In the genomic region with DNA sequence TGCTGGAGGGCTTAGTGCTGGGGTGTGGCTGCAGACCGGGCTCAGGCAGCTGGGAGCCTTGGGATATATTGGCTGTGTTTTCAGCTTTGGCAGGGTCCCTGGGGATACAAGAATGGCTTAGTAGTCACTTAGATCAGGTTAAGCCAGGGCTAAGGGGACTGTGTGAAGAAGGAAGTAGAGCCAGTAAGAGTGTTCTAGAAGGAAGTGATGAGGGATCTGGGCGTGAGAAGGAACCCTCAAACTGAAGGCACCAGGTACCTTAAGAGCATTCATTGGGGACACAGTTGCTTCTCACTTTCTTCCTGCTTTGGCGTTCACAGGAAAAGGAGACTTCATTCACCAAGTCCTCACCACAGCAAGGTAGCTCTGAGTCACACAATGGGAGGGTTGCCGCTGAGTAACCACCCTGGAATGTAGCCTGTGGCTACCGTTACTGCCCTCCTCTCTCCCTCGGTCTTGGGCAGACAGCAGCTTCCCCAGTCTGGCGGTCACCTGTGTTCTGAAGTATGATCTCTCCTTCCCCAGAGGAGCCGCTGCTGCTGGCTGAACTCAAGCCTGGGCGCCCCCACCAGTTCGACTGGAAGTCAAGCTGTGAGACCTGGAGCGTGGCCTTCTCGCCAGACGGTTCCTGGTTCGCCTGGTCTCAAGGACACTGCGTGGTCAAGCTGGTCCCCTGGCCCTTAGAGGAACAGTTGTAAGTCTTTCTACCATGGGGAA, we compare ENCODE assay signal across 8 mouse cellular contexts. TPM values are rescaled to one million over a fixed set of nuclear protein-coding genes. Genes with fewer than 3 reads are reported as not detected.
DNase-seq lines count a peak whose midpoint lies in the region; ATAC-seq and TF ChIP-seq lines count a peak whose summit lies in the region.

No protein-coding gene starts in this region.

- H3K4me2 ChIP-seq in hindbrain, postnatal 0 days (ENCODE audit: low read depth, low read length), result no peak overlapping the region
- H3K4me2 ChIP-seq in hindbrain, embryonic 11.5 days (replicated peaks; ENCODE audit: low read depth, low read length), result no peak overlapping the region
- no peak overlapping the region; the same call in 1 of the 2 replicates for H3K4me2 ChIP-seq in kidney, embryonic 16.5 days (replicated peaks; ENCODE audit: low read depth, low read length)
- H3K4me2 ChIP-seq in stomach, embryonic 15.5 days, result 0 out of 2 replicates have a peak overlapping the region, but pooled peaks have one; percentile 10
- no peak overlapping the region for H3K4me2 ChIP-seq in midbrain, embryonic 16.5 days (ENCODE audit: low read length)

- no peak overlapping the region for H3K4me3 ChIP-seq in hindbrain, postnatal 0 days (ENCODE audit: low read length)
- H3K4me3 ChIP-seq in hindbrain, embryonic 11.5 days (ENCODE audit: low read depth, low read length), result no peak overlapping the region
- no peak overlapping the region for H3K4me3 ChIP-seq in kidney, embryonic 16.5 days (ENCODE audit: low read length)
- no peak overlapping the region for H3K4me3 ChIP-seq in stomach, embryonic 15.5 days (replicated peaks)
- no peak overlapping the region for H3K4me3 ChIP-seq in midbrain, embryonic 16.5 days (ENCODE audit: low read depth, low read length)

- H3K9ac ChIP-seq in hindbrain, postnatal 0 days (replicated peaks; ENCODE audit: low read length), result no peak overlapping the region
- no peak overlapping the region for H3K9ac ChIP-seq in hindbrain, embryonic 11.5 days (ENCODE audit: low read depth, low read length)
- no peak overlapping the region for H3K9ac ChIP-seq in kidney, embryonic 16.5 days (replicated peaks; ENCODE audit: low read length)
- no peak overlapping the region for H3K9ac ChIP-seq in stomach, embryonic 15.5 days
- no peak overlapping the region for H3K9ac ChIP-seq in midbrain, embryonic 16.5 days (ENCODE audit: low read depth, low read length)

- peak overlapping the region; percentile 20; the same call in 1 of the 2 replicates for H3K27ac ChIP-seq in hindbrain, postnatal 0 days
- no peak overlapping the region for H3K27ac ChIP-seq in hindbrain, embryonic 11.5 days (ENCODE audit: low read depth, low read length)
- peak overlapping the region; percentile 56 for H3K27ac ChIP-seq in kidney, embryonic 16.5 days (ENCODE audit: low read length)
- peak overlapping the region; percentile 86 for H3K27ac ChIP-seq in stomach, embryonic 15.5 days
- no peak overlapping the region for H3K27ac ChIP-seq in midbrain, embryonic 16.5 days (ENCODE audit: low read length)

- H3K27me3 ChIP-seq in hindbrain, postnatal 0 days (ENCODE audit: insufficient read depth, low read length), result no peaks in the 10 kb centered on the region
- H3K27me3 ChIP-seq in hindbrain, embryonic 11.5 days (ENCODE audit: control insufficient read depth, insufficient read depth, low read length), result no peaks in the 10 kb centered on the region
- no peaks in the 10 kb centered on the region for H3K27me3 ChIP-seq in kidney, embryonic 16.5 days (ENCODE audit: insufficient read depth, low read length)
- no peaks in the 10 kb centered on the region for H3K27me3 ChIP-seq in stomach, embryonic 15.5 days (replicated peaks)
- no peaks in the 10 kb centered on the region for H3K27me3 ChIP-seq in midbrain, embryonic 16.5 days (ENCODE audit: control insufficient read depth, insufficient read depth, low read depth, low read length)

- 48% methylated on average over 15 of the region's 15 CpGs for WGBS in hindbrain, postnatal 0 days
- 54% methylated on average over 15 of the region's 15 CpGs for WGBS in hindbrain, embryonic 11.5 days
- WGBS in kidney, embryonic 16.5 days, result 48% methylated on average over 15 of the region's 15 CpGs
- WGBS in stomach, embryonic 15.5 days, result 52% methylated on average over 15 of the region's 15 CpGs
- WGBS in midbrain, embryonic 16.5 days, result 61% methylated on average over 15 of the region's 15 CpGs

- DNase-seq in hindbrain, postnatal 0 days (ENCODE audit: low spot score), result no peak
- DNase-seq in hindbrain, embryonic 11.5 days (ENCODE audit: low spot score), result no peak
- DNase-seq in layer of hippocampus, postnatal 14 days (ENCODE audit: low spot score in 2 of 2), result no peak

- no peak for TF ChIP-seq CTCF in hindbrain, postnatal 0 days (IDR thresholded peaks at IDR 0.05; ENCODE audit: low read depth)

- no peaks in the 10 kb centered on the region for H3K9me3 ChIP-seq in hindbrain, postnatal 0 days (ENCODE audit: low read length)
- H3K9me3 ChIP-seq in hindbrain, embryonic 11.5 days (ENCODE audit: control insufficient read depth, low read length), result no peaks in the 10 kb centered on the region
- no peaks in the 10 kb centered on the region for H3K9me3 ChIP-seq in kidney, embryonic 16.5 days (ENCODE audit: low read length)
- no peaks in the 10 kb centered on the region for H3K9me3 ChIP-seq in stomach, embryonic 15.5 days
- no peaks in the 10 kb centered on the region for H3K9me3 ChIP-seq in midbrain, embryonic 16.5 days (replicated peaks; ENCODE audit: control insufficient read depth, low read length, poor library complexity, severe bottlenecking)

- H3K4me1 ChIP-seq in hindbrain, postnatal 0 days (ENCODE audit: insufficient read depth, low read length), result peaks cover 16% of the 10 kb centered on the region; the same call in 1 of the 2 replicates
- no peaks in the 10 kb centered on the region; the same call in 1 of the 2 replicates for H3K4me1 ChIP-seq in hindbrain, embryonic 11.5 days (replicated peaks; ENCODE audit: control insufficient read depth, insufficient read depth, low read length)
- H3K4me1 ChIP-seq in kidney, embryonic 16.5 days (ENCODE audit: insufficient read depth, low read length), result peaks cover 58% of the 10 kb centered on the region
- peaks cover 36% of the 10 kb centered on the region for H3K4me1 ChIP-seq in stomach, embryonic 15.5 days
- peaks cover 29% of the 10 kb centered on the region for H3K4me1 ChIP-seq in midbrain, embryonic 16.5 days (ENCODE audit: control insufficient read depth, insufficient read depth, low read length)

- no peak for ATAC-seq in hindbrain, postnatal 0 days
- no peak for ATAC-seq in hindbrain, embryonic 11.5 days (ENCODE audit: low FRiP score)
- ATAC-seq in common myeloid progenitor, adult 5-6 weeks (replicated peaks; ENCODE audit: low read depth, poor library complexity, severe bottlenecking), result peak; percentile 34
- peak; percentile 31; the same call in 1 of the 2 replicates for ATAC-seq in kidney, embryonic 16.5 days (ENCODE audit: low FRiP score, low TSS enrichment)
- peak; percentile 47 for ATAC-seq in stomach, embryonic 15.5 days (ENCODE audit: insufficient read depth, low FRiP score, low read depth)
- ATAC-seq in midbrain, embryonic 16.5 days, result no peak
- no peak for ATAC-seq in erythroblast, adult 5-6 weeks (replicated peaks; ENCODE audit: low FRiP score, poor library complexity, severe bottlenecking)

- peaks cover 18% of the 10 kb centered on the region for H3K36me3 ChIP-seq in hindbrain, postnatal 0 days (ENCODE audit: insufficient read depth, low read length)
- H3K36me3 ChIP-seq in hindbrain, embryonic 11.5 days (ENCODE audit: control insufficient read depth, insufficient read depth, low read length), result no peaks in the 10 kb centered on the region
- H3K36me3 ChIP-seq in kidney, embryonic 16.5 days (ENCODE audit: insufficient read depth, low read length), result peaks cover 15% of the 10 kb centered on the region
- peaks cover 14% of the 10 kb centered on the region; the same call in 1 of the 2 replicates for H3K36me3 ChIP-seq in stomach, embryonic 15.5 days
- peaks cover 13% of the 10 kb centered on the region; the same call in 1 of the 2 replicates for H3K36me3 ChIP-seq in midbrain, embryonic 16.5 days (ENCODE audit: control insufficient read depth, insufficient read depth, low read length)

RNA-seq across cellular contexts. Expression of a gene that starts 6.1 kb away (rescaled TPM):
- 412 and 421 TPM in 2 replicates for total RNA-seq in hindbrain, postnatal 0 days (2014; rRNA removed)
- 296 and 321 TPM in 2 replicates for polyA plus RNA-seq in hindbrain, postnatal 0 days (2015; fragmentation: Nextera tagmentation; extraction: Ambion mirVana)
- polyA plus RNA-seq in hindbrain, embryonic 11.5 days (2014; fragmentation: Nextera tagmentation; extraction: Ambion mirVana), result 88.9 and 98.0 TPM in 2 replicates
- 19.4 and 26.6 TPM in 2 replicates for total RNA-seq in common myeloid progenitor, adult 5-6 weeks (2017)
- 45.7 and 69.7 TPM in 2 replicates for polyA plus RNA-seq in kidney, embryonic 16.5 days (2015; fragmentation: Nextera tagmentation; extraction: Ambion mirVana)
- polyA plus RNA-seq in stomach, embryonic 15.5 days (2015; fragmentation: Nextera tagmentation; extraction: Ambion mirVana), result 73.9 and 78.0 TPM in 2 replicates
- total RNA-seq in layer of hippocampus, postnatal 14 days (2021), result 100 to 1,000 TPM; 376 to 378 TPM
- polyA plus RNA-seq in midbrain, embryonic 16.5 days (2015; fragmentation: Nextera tagmentation; extraction: Ambion mirVana), result 286 and 309 TPM in 2 replicates
- total RNA-seq in erythroblast, adult 5-6 weeks (2015; ENCODE audit: low replicate concordance), result 2.9 and 5.6 TPM in 2 replicates
- total RNA-seq in erythroblast, adult 5-6 weeks (2017; ENCODE audit: low replicate concordance), result 3.1 and 4.2 TPM in 2 replicates

RNA-seq across cellular contexts. Expression of a gene that starts 25.6 kb away (rescaled TPM):
- 16.6 and 17.8 TPM in 2 replicates for total RNA-seq in hindbrain, postnatal 0 days (2014; rRNA removed)
- polyA plus RNA-seq in hindbrain, postnatal 0 days (2015; fragmentation: Nextera tagmentation; extraction: Ambion mirVana), result 26.5 and 29.2 TPM in 2 replicates
- polyA plus RNA-seq in hindbrain, embryonic 11.5 days (2014; fragmentation: Nextera tagmentation; extraction: Ambion mirVana), result 72.1 and 82.9 TPM in 2 replicates
- total RNA-seq in common myeloid progenitor, adult 5-6 weeks (2017), result 64.0 and 68.8 TPM in 2 replicates
- 114 and 128 TPM in 2 replicates for polyA plus RNA-seq in kidney, embryonic 16.5 days (2015; fragmentation: Nextera tagmentation; extraction: Ambion mirVana)
- polyA plus RNA-seq in stomach, embryonic 15.5 days (2015; fragmentation: Nextera tagmentation; extraction: Ambion mirVana), result 76.8 and 106 TPM in 2 replicates
- total RNA-seq in layer of hippocampus, postnatal 14 days (2021), result 10 to 100 TPM; 20.3 to 21.0 TPM
- 22.9 and 28.4 TPM in 2 replicates for polyA plus RNA-seq in midbrain, embryonic 16.5 days (2015; fragmentation: Nextera tagmentation; extraction: Ambion mirVana)
- 10.7 and 21.7 TPM in 2 replicates for total RNA-seq in erythroblast, adult 5-6 weeks (2015; ENCODE audit: low replicate concordance)
- 12.1 and 15.8 TPM in 2 replicates for total RNA-seq in erythroblast, adult 5-6 weeks (2017; ENCODE audit: low replicate concordance)

RNA-seq across cellular contexts. Expression of a gene that starts 44.3 kb away (rescaled TPM):
- total RNA-seq in hindbrain, postnatal 0 days (2014; rRNA removed), result 3.3 and 4.6 TPM in 2 replicates
- 3.4 and 4.7 TPM in 2 replicates for polyA plus RNA-seq in hindbrain, postnatal 0 days (2015; fragmentation: Nextera tagmentation; extraction: Ambion mirVana)
- 1.3 and 2.0 TPM in 2 replicates for polyA plus RNA-seq in hindbrain, embryonic 11.5 days (2014; fragmentation: Nextera tagmentation; extraction: Ambion mirVana)
- 2.7 and 3.0 TPM in 2 replicates for total RNA-seq in common myeloid progenitor, adult 5-6 weeks (2017)
- 14.6 and 17.1 TPM in 2 replicates for polyA plus RNA-seq in kidney, embryonic 16.5 days (2015; fragmentation: Nextera tagmentation; extraction: Ambion mirVana)
- 19.9 and 20.1 TPM in 2 replicates for polyA plus RNA-seq in stomach, embryonic 15.5 days (2015; fragmentation: Nextera tagmentation; extraction: Ambion mirVana)
- total RNA-seq in layer of hippocampus, postnatal 14 days (2021), result 1 to 10 TPM; 3.4 to 6.2 TPM
- 1.1 and 1.8 TPM in 2 replicates for polyA plus RNA-seq in midbrain, embryonic 16.5 days (2015; fragmentation: Nextera tagmentation; extraction: Ambion mirVana)
- total RNA-seq in erythroblast, adult 5-6 weeks (2015; ENCODE audit: low replicate concordance), result 0.84 TPM in 1 of 2 replicates, not detected in the other
- total RNA-seq in erythroblast, adult 5-6 weeks (2017; ENCODE audit: low replicate concordance), result 0.70 and 2.7 TPM in 2 replicates

RNA-seq across cellular contexts. Expression of a gene that starts 50.6 kb away (rescaled TPM):
- total RNA-seq in hindbrain, postnatal 0 days (2014; rRNA removed), result 10.7 and 12.6 TPM in 2 replicates
- polyA plus RNA-seq in hindbrain, postnatal 0 days (2015; fragmentation: Nextera tagmentation; extraction: Ambion mirVana), result 6.1 and 6.3 TPM in 2 replicates
- 1.6 and 2.9 TPM in 2 replicates for polyA plus RNA-seq in hindbrain, embryonic 11.5 days (2014; fragmentation: Nextera tagmentation; extraction: Ambion mirVana)
- total RNA-seq in common myeloid progenitor, adult 5-6 weeks (2017), result under 0.01 and 0.19 TPM in 2 replicates
- polyA plus RNA-seq in kidney, embryonic 16.5 days (2015; fragmentation: Nextera tagmentation; extraction: Ambion mirVana), result 0.37 and 0.78 TPM in 2 replicates
- polyA plus RNA-seq in stomach, embryonic 15.5 days (2015; fragmentation: Nextera tagmentation; extraction: Ambion mirVana), result 0.44 and 0.73 TPM in 2 replicates
- 10 to 100 TPM; 34.7 to 35.9 TPM for total RNA-seq in layer of hippocampus, postnatal 14 days (2021)
- 7.5 and 8.9 TPM in 2 replicates for polyA plus RNA-seq in midbrain, embryonic 16.5 days (2015; fragmentation: Nextera tagmentation; extraction: Ambion mirVana)
- total RNA-seq in erythroblast, adult 5-6 weeks (2015; ENCODE audit: low replicate concordance), result 0.21 TPM in 1 of 2 replicates, not detected in the other
- under 0.01 TPM in 1 of 2 replicates, not detected in the other for total RNA-seq in erythroblast, adult 5-6 weeks (2017; ENCODE audit: low replicate concordance)

Comparison
In these comparisons a context has a peak if more than half of its experiments do, and no peak if none do; other contexts are left out.
1. H3K27ac ChIP-seq: peak in hindbrain, postnatal 0 days (single experiment), kidney, embryonic 16.5 days (single experiment) and stomach, embryonic 15.5 days (single experiment); none in hindbrain, embryonic 11.5 days (single experiment) and midbrain, embryonic 16.5 days (single experiment).
2. ATAC-seq: peak in common myeloid progenitor, adult 5-6 weeks (single experiment), kidney, embryonic 16.5 days (single experiment) and stomach, embryonic 15.5 days (single experiment); none in hindbrain, postnatal 0 days (single experiment), hindbrain, embryonic 11.5 days (single experiment), midbrain, embryonic 16.5 days (single experiment) and erythroblast, adult 5-6 weeks (single experiment).